Mouse (Mus musculus): ENCODE measurements around the gene Fnd3c2. TPM values are rescaled to one million over a fixed set of nuclear protein-coding genes. Genes with fewer than 3 reads are reported as not detected.

Gene Fnd3c2
- polyA plus RNA-seq, 1 experiment from 2014 or later: not detected

DNA sequence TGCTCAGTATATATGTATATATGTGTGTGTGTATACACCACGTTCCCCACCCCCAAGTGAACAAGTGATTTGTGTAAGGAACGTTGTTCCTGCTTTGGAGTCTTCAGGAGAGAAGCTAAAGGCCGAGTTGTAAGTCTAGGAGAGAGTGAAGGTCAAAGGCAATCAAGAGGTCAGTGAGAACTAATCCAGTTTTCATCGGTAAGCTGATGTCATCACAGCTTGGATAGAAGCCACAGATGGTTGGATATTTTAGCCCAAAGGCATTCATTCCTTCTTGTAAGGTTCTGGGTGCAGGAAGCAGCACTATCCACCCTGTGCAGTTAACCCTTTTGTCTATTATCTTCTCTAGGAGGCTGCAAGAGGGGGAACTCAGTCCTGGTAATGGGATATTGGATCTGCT lies 65.1 kb downstream of the Fnd3c2 start:
- peak overlapping the region; percentile 68 for H3K4me2 ChIP-seq
- H3K36me3 ChIP-seq (ENCODE audit: control insufficient read depth, insufficient read depth, low read length): no peaks in the 10 kb centered on the region
- no peaks in the 10 kb centered on the region for H3K27me3 ChIP-seq (ENCODE audit: control insufficient read depth, insufficient read depth, low read length)
- 43% methylated on average over 4 of the region's 4 CpGs for WGBS (ENCODE audit: insufficient replicate concordance)
- H3K4me1 ChIP-seq (ENCODE audit: control insufficient read depth, insufficient read depth, low read length): 0 out of 2 replicates have a peak, but pooled peaks cover 3% of the 10 kb centered on the region
- peak overlapping the region; percentile 60 for H3K4me3 ChIP-seq (ENCODE audit: low read depth, low read length)
- H3K9me3 ChIP-seq (replicated peaks; ENCODE audit: control insufficient read depth, low read length): no peaks in the 10 kb centered on the region
- no peak overlapping the region for H3K27ac ChIP-seq (ENCODE audit: low read depth, low read length)
- no peak for ATAC-seq (replicated peaks; ENCODE audit: insufficient number of reproducible peaks, low FRiP score, low TSS enrichment)
- no peak overlapping the region; the same call in 1 of the 2 replicates for H3K9ac ChIP-seq (ENCODE audit: low read depth, low read length)

GRCm38 (mm10) chrX:106189356-106189755 lies 65.8 kb downstream of the Fnd3c2 start:
- 36% methylated on average over 5 of the region's 5 CpGs for WGBS (ENCODE audit: insufficient replicate concordance)
- Histone ChIP-seq H3K9ac (ENCODE audit: low read depth, low read length) (peak overlapping the region; percentile 47; the same call in 1 of the 2 replicates), H3K4me2 (peak overlapping the region; percentile 68), H3K4me1 (ENCODE audit: control insufficient read depth, insufficient read depth, low read length) (0 out of 2 replicates have a peak, but pooled peaks cover 3% of the 10 kb centered on the region), H3K27me3 (ENCODE audit: control insufficient read depth, insufficient read depth, low read length) (no peaks in the 10 kb centered on the region), H3K9me3 (replicated peaks; ENCODE audit: control insufficient read depth, low read length) (no peaks in the 10 kb centered on the region), H3K36me3 (ENCODE audit: control insufficient read depth, insufficient read depth, low read length) (no peaks in the 10 kb centered on the region), H3K4me3 (ENCODE audit: low read depth, low read length) (peak overlapping the region; percentile 60), H3K27ac (ENCODE audit: low read depth, low read length) (no peak overlapping the region)
- ATAC-seq (replicated peaks; ENCODE audit: insufficient number of reproducible peaks, low FRiP score, low TSS enrichment): no peak

- H3K27me3 ChIP-seq (ENCODE audit: control insufficient read depth, insufficient read depth, low read length): no peaks in the 10 kb centered on the region
- H3K9ac ChIP-seq (ENCODE audit: low read depth, low read length): peak overlapping the region; percentile 80
- no peak for ATAC-seq (replicated peaks; ENCODE audit: insufficient number of reproducible peaks, low FRiP score, low TSS enrichment)
- 18% methylated on average over 12 of the region's 12 CpGs for WGBS (ENCODE audit: insufficient replicate concordance)
- H3K27ac ChIP-seq (ENCODE audit: low read depth, low read length): peak overlapping the region; percentile 86
- 0 out of 2 replicates have a peak, but pooled peaks cover 3% of the 10 kb centered on the region for H3K4me1 ChIP-seq (ENCODE audit: control insufficient read depth, insufficient read depth, low read length)
- peak overlapping the region; percentile 60 for H3K4me3 ChIP-seq (ENCODE audit: low read depth, low read length)
- peak overlapping the region; percentile 68 for H3K4me2 ChIP-seq
- no peaks in the 10 kb centered on the region for H3K9me3 ChIP-seq (replicated peaks; ENCODE audit: control insufficient read depth, low read length)
- H3K36me3 ChIP-seq (ENCODE audit: control insufficient read depth, insufficient read depth, low read length): no peaks in the 10 kb centered on the region
These were observed 67.4 kb downstream of the Fnd3c2 start for GRCm38 (mm10) chrX:106187737-106188136.

DNA sequence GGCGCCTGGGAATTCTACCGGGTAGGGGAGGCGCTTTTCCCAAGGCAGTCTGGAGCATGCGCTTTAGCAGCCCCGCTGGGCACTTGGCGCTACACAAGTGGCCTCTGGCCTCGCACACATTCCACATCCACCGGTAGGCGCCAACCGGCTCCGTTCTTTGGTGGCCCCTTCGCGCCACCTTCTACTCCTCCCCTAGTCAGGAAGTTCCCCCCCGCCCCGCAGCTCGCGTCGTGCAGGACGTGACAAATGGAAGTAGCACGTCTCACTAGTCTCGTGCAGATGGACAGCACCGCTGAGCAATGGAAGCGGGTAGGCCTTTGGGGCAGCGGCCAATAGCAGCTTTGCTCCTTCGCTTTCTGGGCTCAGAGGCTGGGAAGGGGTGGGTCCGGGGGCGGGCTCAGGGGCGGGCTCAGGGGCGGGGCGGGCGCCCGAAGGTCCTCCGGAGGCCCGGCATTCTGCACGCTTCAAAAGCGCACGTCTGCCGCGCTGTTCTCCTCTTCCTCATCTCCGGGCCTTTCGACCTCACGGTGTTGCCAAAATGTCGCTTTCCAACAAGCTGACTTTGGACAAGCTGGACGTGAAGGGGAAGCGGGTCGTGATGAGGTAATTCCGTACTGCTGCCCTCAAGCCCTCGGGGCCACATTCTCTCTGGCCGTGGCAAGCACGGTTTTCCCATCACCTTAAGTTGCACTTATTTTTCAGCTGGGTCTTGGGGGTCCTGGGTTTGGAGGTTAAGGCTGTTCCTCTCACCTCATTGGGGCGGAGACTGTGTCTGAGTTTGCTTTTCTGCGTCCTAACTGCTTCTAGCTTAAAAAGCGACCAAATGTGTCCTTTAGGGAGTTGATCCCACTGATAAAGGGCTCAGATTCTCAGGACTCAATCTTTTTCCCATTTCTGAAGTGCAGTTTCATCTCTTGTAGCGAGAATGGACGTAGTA lies 68.2 kb downstream of the Fnd3c2 start, which contains the start of gene Pgk1:
Pgk1 (plus strand) TSS at position 388 of the 937 bp plus-strand sequence.
- WGBS (ENCODE audit: insufficient replicate concordance): 10% methylated on average over 55 of the region's 55 CpGs
- no peaks in the 10 kb centered on the region for H3K27me3 ChIP-seq (ENCODE audit: control insufficient read depth, insufficient read depth, low read length)
- no peaks in the 10 kb centered on the region for H3K9me3 ChIP-seq (replicated peaks; ENCODE audit: control insufficient read depth, low read length)
- peak within 1 kb of the TSS; percentile 90 for H3K27ac ChIP-seq (ENCODE audit: low read depth, low read length)
- 0 out of 2 replicates have a peak, but pooled peaks cover 3% of the 10 kb centered on the region for H3K4me1 ChIP-seq (ENCODE audit: control insufficient read depth, insufficient read depth, low read length)
- no peaks in the 10 kb centered on the region for H3K36me3 ChIP-seq (ENCODE audit: control insufficient read depth, insufficient read depth, low read length)
- H3K4me3 ChIP-seq (ENCODE audit: low read depth, low read length): peak within 1 kb of the TSS; percentile 60
- peak; percentile 96 for ATAC-seq (replicated peaks; ENCODE audit: insufficient number of reproducible peaks, low FRiP score, low TSS enrichment)
- H3K9ac ChIP-seq (ENCODE audit: low read depth, low read length): peak within 1 kb of the TSS; percentile 80
- H3K4me2 ChIP-seq: peak within 1 kb of the TSS; percentile 68

DNA sequence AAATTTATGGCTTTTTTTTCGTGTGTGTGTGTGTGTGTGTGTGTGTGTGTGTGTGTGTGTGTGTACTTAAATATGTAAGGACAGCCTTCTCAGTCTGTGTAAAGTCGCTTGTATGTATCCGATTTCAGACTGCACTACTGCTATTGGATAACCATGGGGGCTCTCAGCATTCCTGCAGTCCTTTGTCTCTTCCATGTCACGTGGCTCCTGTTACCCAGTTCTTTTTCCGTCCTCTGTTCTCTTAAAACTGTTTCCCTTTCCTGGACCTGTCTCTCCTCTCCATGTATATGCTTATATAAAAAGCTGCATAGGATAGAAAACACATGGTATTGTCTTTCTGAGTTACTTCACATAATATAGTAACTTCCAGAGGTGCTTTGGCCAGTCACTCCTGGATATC lies 69.5 kb downstream of the Fnd3c2 start:
- WGBS (ENCODE audit: insufficient replicate concordance): 27% methylated on average over 5 of the region's 5 CpGs
- 0 out of 2 replicates have a peak, but pooled peaks cover 3% of the 10 kb centered on the region for H3K4me1 ChIP-seq (ENCODE audit: control insufficient read depth, insufficient read depth, low read length)
- H3K4me3 ChIP-seq (ENCODE audit: low read depth, low read length): no peak overlapping the region
- 0 out of 2 replicates have a peak overlapping the region, but pooled peaks have one; percentile 5 for H3K9ac ChIP-seq (ENCODE audit: low read depth, low read length)
- H3K27ac ChIP-seq (ENCODE audit: low read depth, low read length): peak overlapping the region; percentile 90
- H3K36me3 ChIP-seq (ENCODE audit: control insufficient read depth, insufficient read depth, low read length): no peaks in the 10 kb centered on the region
- no peak overlapping the region; the same call in 1 of the 2 replicates for H3K4me2 ChIP-seq
- no peaks in the 10 kb centered on the region for H3K27me3 ChIP-seq (ENCODE audit: control insufficient read depth, insufficient read depth, low read length)
- no peak for ATAC-seq (replicated peaks; ENCODE audit: insufficient number of reproducible peaks, low FRiP score, low TSS enrichment)
- no peaks in the 10 kb centered on the region for H3K9me3 ChIP-seq (replicated peaks; ENCODE audit: control insufficient read depth, low read length)

Other genes starting within 250 kb of the Fnd3c2 start
- gene Magt1, start 243.5 kb downstream of the Fnd3c2 start, polyA plus RNA-seq (2014; fragmentation: Nextera tagmentation; extraction: Ambion mirVana): 54.8 and 55.7 TPM in 2 replicates
- 797 and 837 TPM in 2 replicates for gene Cox7b, start 239.7 kb downstream of the Fnd3c2 start, polyA plus RNA-seq (2014; fragmentation: Nextera tagmentation; extraction: Ambion mirVana)
- gene Atp7a, start 228.1 kb downstream of the Fnd3c2 start, polyA plus RNA-seq (2014; fragmentation: Nextera tagmentation; extraction: Ambion mirVana): 18.2 and 21.8 TPM in 2 replicates
- 0.31 and 0.34 TPM in 2 replicates for gene Tlr13, start 112.2 kb downstream of the Fnd3c2 start, polyA plus RNA-seq (2014; fragmentation: Nextera tagmentation; extraction: Ambion mirVana)
- 725 and 775 TPM in 2 replicates for gene Pgk1, start 68.3 kb downstream of the Fnd3c2 start, polyA plus RNA-seq (2014; fragmentation: Nextera tagmentation; extraction: Ambion mirVana)
- 21.0 and 22.5 TPM in 2 replicates for gene Taf9b, start 34.2 kb downstream of the Fnd3c2 start, polyA plus RNA-seq (2014; fragmentation: Nextera tagmentation; extraction: Ambion mirVana)
- gene Fndc3c1, start 230.0 kb upstream of the Fnd3c2 start, polyA plus RNA-seq (2014; fragmentation: Nextera tagmentation; extraction: Ambion mirVana): 11.7 and 13.7 TPM in 2 replicates